Mouse (Mus musculus): ENCODE results near the gene Irs1.

GRCm38 (mm10) chr1:82334506-82334905 lies 43.3 kb upstream of the Irs1 start:
- TF ChIP-seq CTCF (IDR thresholded peaks at IDR 0.05; ENCODE audit: insufficient read depth, low read length) (no peak), POLR2A (IDR thresholded peaks at IDR 0.05; ENCODE audit: borderline replicate concordance, extremely low read depth, low read depth, low read length) (no peak)
